Mouse (Mus musculus) thymus, postnatal 0 days (tissue): Measurements from ENCODE around the gene Qrich2. TPM values are rescaled to one million over a fixed set of nuclear protein-coding genes. Genes with fewer than 3 reads are reported as not detected.
"Not testable (repeated sequence)": the region's sequence is repeated elsewhere in the genome, so short reads cannot be mapped to it uniquely, and the experiment has no call there.

Source experiments
- DNase-seq: peaks from one replicate; pipeline ENCODE4 v3.0.0-alpha.2; 2015; ENCODE audit warnings: low spot score
- polyA plus RNA-seq: library from polyadenylated mRNA; unstranded; fragments of >200 nt; fragmentation: Nextera tagmentation; extraction: Ambion mirVana; gene quantifications from 2 replicates; pipeline ENCODE4 v1.2.1, GENCODE M21; 2015

Qrich2 gene
- polyA plus RNA-seq, 1 experiment from 2014 or later = 0.35 TPM

GRCm38 (mm10) chr11:116412028-116412827 is 53.8 kb downstream of the Qrich2 start:
- DNase-seq = peak; percentile 56

- DNase-seq = no peak
Observed at GRCm38 (mm10) chr11:116411582-116411981, 54.5 kb downstream of the Qrich2 start.

- DNase-seq = not testable (repeated sequence)
Observed at GRCm38 (mm10) chr11:116410415-116410814, 55.6 kb downstream of the Qrich2 start.

GRCm38 (mm10) chr11:116409008-116409407 is 57.0 kb downstream of the Qrich2 start:
- no peak for DNase-seq

- DNase-seq = peak; percentile 46
Observed at GRCm38 (mm10) chr11:116406231-116406728, 59.8 kb downstream of the Qrich2 start.

GRCm38 (mm10) chr11:116405601-116406000 is 60.4 kb downstream of the Qrich2 start:
- no peak for DNase-seq

GRCm38 (mm10) chr11:116400560-116400959 is 65.5 kb downstream of the Qrich2 start:
- DNase-seq = no peak

DNA sequence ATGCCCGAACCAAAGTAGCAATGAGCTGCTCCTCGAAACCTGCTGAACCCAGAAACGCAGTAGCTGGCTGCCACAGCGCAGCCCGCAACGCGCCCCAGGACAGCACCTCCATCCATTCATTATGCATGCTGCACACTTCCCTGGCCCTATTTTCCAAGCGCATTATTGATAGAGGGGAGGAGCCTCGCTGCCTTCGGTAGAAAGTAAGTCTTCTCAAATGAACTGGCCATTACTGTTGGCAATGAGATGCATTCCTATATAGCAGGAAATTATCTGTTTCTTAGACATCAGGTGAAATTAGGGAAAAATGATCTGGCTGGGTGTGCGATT is 67.7 kb downstream of the Qrich2 start:
- no peak for DNase-seq

GRCm38 (mm10) chr11:116397517-116398347 is 68.3 kb downstream of the Qrich2 start:
- DNase-seq = no peak

- no peak for DNase-seq
Observed at GRCm38 (mm10) chr11:116396934-116397330, 69.1 kb downstream of the Qrich2 start.

- no peak for DNase-seq
Observed at GRCm38 (mm10) chr11:116396276-116396933, 69.6 kb downstream of the Qrich2 start.

GRCm38 (mm10) chr11:116394769-116395168 is 71.3 kb downstream of the Qrich2 start:
- DNase-seq = no peak

Other genes with a start within 250 kb of the Qrich2 start
- gene Evpl, start 228.2 kb downstream of the Qrich2 start, polyA plus RNA-seq = 1.5 and 2.0 TPM in 2 replicates
- gene Srp68, start 192.0 kb downstream of the Qrich2 start, polyA plus RNA-seq = 86.4 and 89.0 TPM in 2 replicates
- 0.49 and 0.59 TPM in 2 replicates for gene Galr2, start 185.3 kb downstream of the Qrich2 start, polyA plus RNA-seq
- 73.0 and 74.5 TPM in 2 replicates for gene Exoc7, start 159.0 kb downstream of the Qrich2 start, polyA plus RNA-seq
- 1.3 and 1.5 TPM in 2 replicates for gene Foxj1, start 130.8 kb downstream of the Qrich2 start, polyA plus RNA-seq
- gene Rnf157, start 53.2 kb downstream of the Qrich2 start, polyA plus RNA-seq = 52.3 and 56.7 TPM in 2 replicates
- gene Ubald2, start 32.1 kb downstream of the Qrich2 start, polyA plus RNA-seq = 81.9 and 82.9 TPM in 2 replicates
- 90.9 and 96.6 TPM in 2 replicates for gene Prpsap1, start 28.0 kb upstream of the Qrich2 start, polyA plus RNA-seq
- gene Sphk1, start 64.7 kb upstream of the Qrich2 start, polyA plus RNA-seq = 13.7 and 14.8 TPM in 2 replicates
- 6.4 and 6.8 TPM in 2 replicates for gene Ube2o, start 115.2 kb upstream of the Qrich2 start, polyA plus RNA-seq
- gene Aanat, start 120.2 kb upstream of the Qrich2 start, polyA plus RNA-seq = not detected in 2 replicates
- gene Rhbdf2, start 160.8 kb upstream of the Qrich2 start, polyA plus RNA-seq = 8.8 and 11.2 TPM in 2 replicates
- gene Prcd, start 187.3 kb upstream of the Qrich2 start, polyA plus RNA-seq = 0.27 and 0.57 TPM in 2 replicates
- 7.9 and 8.1 TPM in 2 replicates for gene Cygb, start 188.1 kb upstream of the Qrich2 start, polyA plus RNA-seq